Mouse (Mus musculus): Measurements from ENCODE around the gene Ehd3. TPM values are rescaled to one million over a fixed set of nuclear protein-coding genes. Genes with fewer than 3 reads are reported as not detected.

Gene Ehd3
- polyA plus RNA-seq, 1 experiment: 5.6 TPM

Other genes starting within 250 kb of the Ehd3 start
- not detected for gene Galnt14, start 93.7 kb upstream of the Ehd3 start, polyA plus RNA-seq (2012; fragmentation: generic; extraction: Trizol)
- 0.33 TPM for gene Xdh, start 146.1 kb downstream of the Ehd3 start, polyA plus RNA-seq (2012; fragmentation: generic; extraction: Trizol)
- gene Srd5a2, start 243.8 kb downstream of the Ehd3 start, polyA plus RNA-seq (2012; fragmentation: generic; extraction: Trizol): not detected